Mouse (Mus musculus) spleen, adult 2 months (tissue): ENCODE measurements around the gene Gm44502. TPM values are rescaled to one million over a fixed set of nuclear protein-coding genes. Genes with fewer than 3 reads are reported as not detected.
A peak's percentile ranks its signal among the peaks of the same experiment; 100 is the strongest.

Source experiments
- DNase-seq, 2 experiments: peaks; one replicate each; pipeline versions ENCODE4 v3.0.0 to v3.0.0-alpha.2; 2012 to 2021; ENCODE audit warnings: low spot score in 2 of 2, low read depth in 1 of 2
- H3K27ac ChIP-seq: fragments of 200-500 bp; 2 replicates; pipeline ENCODE4 v1.5.1; 2012; ENCODE audit warnings: low read length, inconsistent platforms; ENCODE audit not compliant: insufficient read depth
- H3K27me3 ChIP-seq: fragments of 200-500 bp; 2 replicates; pipeline ENCODE4 v1.6.1; 2012; ENCODE audit warnings: mild to moderate bottlenecking, moderate library complexity, low read length, inconsistent platforms; ENCODE audit not compliant: control insufficient read depth, insufficient read depth
- H3K36me3 ChIP-seq: fragments of 200-500 bp; 2 replicates; pipeline ENCODE4 v1.6.1; 2012; ENCODE audit warnings: mild to moderate bottlenecking, low read length, inconsistent platforms; ENCODE audit not compliant: control insufficient read depth, insufficient read depth
- H3K4me1 ChIP-seq: fragments of 200-500 bp; 2 replicates; pipeline ENCODE4 v1.6.1; 2011; ENCODE audit warnings: inconsistent platforms; ENCODE audit not compliant: control insufficient read depth, insufficient read depth, insufficient read length
- H3K4me3 ChIP-seq: fragments of 200-500 bp; 2 replicates; pipeline ENCODE4 v1.5.1; 2011; ENCODE audit warnings: mild to moderate bottlenecking, inconsistent platforms; ENCODE audit not compliant: insufficient read depth, insufficient read length; ENCODE audit errors: extremely low read depth
- CTCF ChIP-seq: fragments of 200-500 bp; IDR thresholded peaks from 2 replicates; pipeline ENCODE4 v1.5.1; 2011; ENCODE audit warnings: mild to moderate bottlenecking, inconsistent platforms; ENCODE audit not compliant: insufficient read depth, insufficient read length, insufficient replicate concordance; ENCODE audit errors: extremely low read depth
- POLR2A ChIP-seq: fragments of 200-500 bp; IDR thresholded peaks from 2 replicates; pipeline ENCODE4 v1.6.1; 2011; ENCODE audit warnings: low read depth, low read length, inconsistent platforms
- WGBS: fragments of 180-500 bp; shearing (Covaris S2); methylation state at CpG from one replicate; pipeline ENCODE4 v1.1.7; 2018; 5-methylcytosine and 5-hydroxymethylcytosine counted together
- polyA plus RNA-seq: library from polyadenylated mRNA; depleted of rRNA; stranded (reverse); fragments of >200 nt; gene quantifications from 2 replicates; pipeline ENCODE4 v1.2.3, GENCODE M21; 2012

The Gm44502 gene
- polyA plus RNA-seq, 1 experiment, result 2.0 TPM

DNA sequence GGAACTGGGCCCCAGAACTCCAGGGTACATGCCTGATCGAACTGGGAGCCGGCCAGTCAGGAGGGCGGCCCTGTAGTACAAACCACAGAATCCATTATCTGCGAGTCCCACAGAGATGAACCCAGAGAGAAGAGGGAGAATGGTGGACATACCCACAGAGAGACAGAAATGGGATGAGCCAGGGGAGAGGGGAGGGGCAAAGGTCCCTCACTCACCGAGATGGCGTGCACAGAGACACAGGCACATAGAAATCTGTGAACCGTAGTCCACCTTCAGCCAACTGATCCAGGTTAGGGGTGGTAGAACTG lies 45.8 kb upstream of the Gm44502 start:
- Histone ChIP-seq H3K4me1 (peaks cover 4% of the 10 kb centered on the region; the same call in 1 of the 2 replicates), H3K27me3 (no peaks in the 10 kb centered on the region)
- WGBS, result 86% methylated on average over 7 of the region's 7 CpGs

GRCm38 (mm10) chr15:89474596-89475292 lies 45.2 kb upstream of the Gm44502 start:
- H3K36me3 ChIP-seq, result peaks cover 1% of the 10 kb centered on the region; the same call in 1 of the 2 replicates
- no peak for DNase-seq
- H3K4me3 ChIP-seq, result no peak overlapping the region
- no peak for TF ChIP-seq CTCF
- TF ChIP-seq POLR2A, result no peak
- no peak overlapping the region for H3K27ac ChIP-seq
- 96% methylated on average over 19 of the region's 19 CpGs for WGBS
- no peaks in the 10 kb centered on the region for H3K27me3 ChIP-seq
- peaks cover 4% of the 10 kb centered on the region; the same call in 1 of the 2 replicates for H3K4me1 ChIP-seq

More for the DNA sequence above, 45.8 kb upstream of the Gm44502 start:
- Histone ChIP-seq H3K27ac (no peak overlapping the region), H3K4me3 (no peak overlapping the region; the same call in 1 of the 2 replicates), H3K36me3 (peaks cover 1% of the 10 kb centered on the region; the same call in 1 of the 2 replicates)
- TF ChIP-seq CTCF (no peak), POLR2A (no peak)
- no peak for DNase-seq

GRCm38 (mm10) chr15:89473921-89474320 lies 44.4 kb upstream of the Gm44502 start:
- Histone ChIP-seq H3K27me3 (no peaks in the 10 kb centered on the region), H3K36me3 (peaks cover 1% of the 10 kb centered on the region; the same call in 1 of the 2 replicates), H3K4me1 (peaks cover 4% of the 10 kb centered on the region; the same call in 1 of the 2 replicates), H3K4me3 (no peak overlapping the region), H3K27ac (no peak overlapping the region)
- WGBS, result 94% methylated on average over 8 of the region's 8 CpGs
- TF ChIP-seq POLR2A, result no peak
- no peak for TF ChIP-seq CTCF
- DNase-seq, result no peak

- no peak for TF ChIP-seq POLR2A
- no peak for TF ChIP-seq CTCF
- Histone ChIP-seq H3K27ac (no peak overlapping the region), H3K27me3 (no peaks in the 10 kb centered on the region), H3K36me3 (peaks cover 1% of the 10 kb centered on the region; the same call in 1 of the 2 replicates), H3K4me1 (peaks cover 4% of the 10 kb centered on the region; the same call in 1 of the 2 replicates), H3K4me3 (no peak overlapping the region)
- no peak for DNase-seq
- 87% methylated on average over 9 of the region's 9 CpGs for WGBS
These were observed 43.9 kb upstream of the Gm44502 start for GRCm38 (mm10) chr15:89473370-89473769.

- TF ChIP-seq POLR2A (no peak), CTCF (no peak)
- Histone ChIP-seq H3K4me1 (peaks cover 4% of the 10 kb centered on the region; the same call in 1 of the 2 replicates), H3K4me3 (no peak overlapping the region), H3K27ac (no peak overlapping the region), H3K36me3 (peaks cover 1% of the 10 kb centered on the region; the same call in 1 of the 2 replicates), H3K27me3 (no peaks in the 10 kb centered on the region)
- no peak for DNase-seq
- 85% methylated on average over 4 of the region's 4 CpGs for WGBS
These were observed 42.0 kb upstream of the Gm44502 start for GRCm38 (mm10) chr15:89471476-89471875.

DNA sequence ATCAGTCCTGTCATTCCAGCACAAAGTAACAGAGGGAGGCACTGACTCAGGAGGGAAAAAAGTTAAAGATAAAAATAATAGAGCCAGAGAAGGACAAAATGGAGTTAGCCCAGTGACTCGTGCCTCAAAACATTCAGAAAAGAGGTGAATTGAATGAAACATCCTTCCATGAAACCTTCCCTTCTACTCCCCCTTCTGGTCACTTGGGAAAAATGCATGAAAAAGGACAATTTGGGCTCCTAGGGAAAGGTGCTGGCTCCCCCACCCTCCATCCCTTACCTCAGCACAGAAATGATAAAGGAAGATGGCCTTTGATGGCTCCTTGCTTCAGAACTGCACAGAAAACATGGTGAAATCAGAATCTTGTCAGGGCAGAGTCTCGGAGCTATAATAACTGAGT lies 39.1 kb upstream of the Gm44502 start:
- DNase-seq, result no peak
- WGBS, result 33% methylated on average over 2 of the region's 2 CpGs

DNA sequence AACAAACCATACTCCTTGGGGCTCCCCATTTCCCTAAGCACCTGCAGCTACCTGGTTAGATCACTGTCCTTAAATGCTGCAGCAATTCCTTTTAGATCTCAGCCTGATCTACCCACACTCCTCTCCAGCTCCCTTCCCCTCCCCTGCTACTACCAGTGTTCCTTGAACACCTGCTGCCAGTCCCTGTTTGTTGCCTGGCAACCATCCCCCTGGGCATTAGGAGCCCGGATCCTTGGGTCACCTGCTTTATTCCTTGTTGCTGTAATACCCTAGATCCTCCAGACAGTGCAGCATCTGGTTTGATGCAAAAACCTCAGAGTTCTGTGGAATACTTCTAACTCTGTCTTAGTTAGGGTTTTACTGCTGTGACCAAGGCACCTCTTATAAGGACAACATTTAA lies 35.6 kb upstream of the Gm44502 start:
- Histone ChIP-seq H3K4me3 (no peak overlapping the region), H3K4me1 (no peaks in the 10 kb centered on the region), H3K27ac (no peak overlapping the region), H3K27me3 (0 out of 2 replicates have a peak, but pooled peaks cover 1% of the 10 kb centered on the region), H3K36me3 (no peaks in the 10 kb centered on the region)
- TF ChIP-seq CTCF (no peak), POLR2A (no peak)
- 33% methylated on average over 1 of the region's 1 CpGs for WGBS
- DNase-seq, result no peak

More for the DNA sequence above, 39.1 kb upstream of the Gm44502 start:
- Histone ChIP-seq H3K36me3 (peaks cover 1% of the 10 kb centered on the region; the same call in 1 of the 2 replicates), H3K4me3 (no peak overlapping the region), H3K4me1 (no peaks in the 10 kb centered on the region), H3K27ac (no peak overlapping the region), H3K27me3 (0 out of 2 replicates have a peak, but pooled peaks cover 1% of the 10 kb centered on the region)
- TF ChIP-seq POLR2A (no peak), CTCF (peak; percentile 1; the same call in 1 of the 2 replicates)
